Mouse (Mus musculus) lung, adult 2 months (tissue): ENCODE data around the gene Krtcap3.

Source experiments
- CTCF ChIP-seq: fragments of 200-500 bp; IDR thresholded peaks from 2 replicates; pipeline ENCODE4 v1.5.1; 2011; ENCODE audit warnings: mild to moderate bottlenecking, low read length, control low read depth; ENCODE audit not compliant: insufficient read depth
- POLR2A ChIP-seq: fragments of 200-500 bp; IDR thresholded peaks from 2 replicates; pipeline ENCODE4 v1.6.1; 2011; ENCODE audit warnings: low read depth, mild to moderate bottlenecking, control low read depth, low read length, borderline replicate concordance; ENCODE audit errors: extremely low read depth

DNA sequence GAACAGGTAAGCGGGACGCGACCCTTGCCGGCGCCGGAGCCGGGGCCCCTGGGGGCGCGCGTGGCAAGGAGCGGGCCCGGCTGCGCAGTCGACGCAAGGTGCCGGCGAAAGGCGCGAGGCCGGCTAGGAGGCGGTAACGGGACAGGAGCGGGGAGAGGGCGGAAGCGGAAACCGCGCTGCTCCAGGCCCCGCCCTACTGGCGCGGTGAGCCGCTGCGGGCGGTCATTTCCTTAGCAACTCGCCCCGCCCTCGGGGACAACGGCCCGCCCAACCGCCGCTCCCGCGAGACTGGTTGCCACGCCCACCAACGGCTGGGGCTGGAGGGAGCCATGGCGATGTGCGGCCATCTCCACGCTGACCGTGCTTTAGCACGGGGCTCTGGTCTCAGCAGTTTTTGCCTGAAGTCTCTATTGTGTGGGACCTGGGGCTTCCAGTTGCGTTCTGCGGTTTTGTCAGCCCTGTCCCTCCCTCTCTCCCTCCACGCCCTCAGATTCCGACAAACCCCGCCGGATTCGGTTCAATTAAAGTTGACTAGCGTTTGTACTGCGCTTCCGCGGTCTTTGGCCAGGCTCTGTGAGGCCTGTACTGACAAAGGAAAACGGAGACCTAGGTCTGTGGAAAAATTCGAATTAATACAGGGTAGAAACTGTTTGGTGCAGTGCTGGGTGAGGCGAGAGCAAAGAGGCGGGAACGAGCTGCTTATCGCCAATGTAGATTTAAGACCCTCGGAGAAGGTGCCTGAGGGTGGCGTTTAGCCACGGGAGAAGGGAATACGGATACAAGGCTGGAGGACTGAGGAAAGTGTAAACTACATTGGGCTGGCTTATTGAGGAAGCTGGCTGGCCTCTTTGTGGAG, 30.8 kb upstream of the Krtcap3 start, which contains the start of gene Ppm1g:
- TF ChIP-seq POLR2A: peak; percentile 96
- no peak for TF ChIP-seq CTCF
